Mouse (Mus musculus): ENCODE data around the gene Gm20388. TPM values are rescaled to one million over a fixed set of nuclear protein-coding genes. Genes with fewer than 3 reads are reported as not detected.

Gm20388 gene
- total and polyA plus RNA-seq, 2 experiments from 2014 or later = 17.3 TPM; not detected in 1

DNA sequence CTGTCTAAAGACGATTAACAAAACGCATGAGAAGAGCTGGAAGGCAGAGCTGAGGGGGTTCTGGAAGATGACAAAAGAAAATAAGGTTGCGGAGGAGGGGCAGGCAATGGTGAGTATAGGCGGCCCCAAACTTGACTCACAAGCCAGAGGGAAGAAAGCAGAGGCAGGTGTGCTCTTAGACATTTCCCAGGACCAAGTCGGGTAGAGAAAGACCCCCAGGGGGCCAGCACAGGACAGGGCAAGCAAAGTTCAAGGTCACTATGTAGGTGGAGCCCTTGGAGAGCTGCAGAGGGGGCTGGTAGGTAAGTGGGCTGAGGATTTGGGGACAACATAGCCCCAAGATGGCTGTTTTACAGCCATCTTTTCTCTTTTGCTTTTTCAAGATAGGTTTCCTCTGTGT, 168.7 kb downstream of the Gm20388 start:
- ATAC-seq (ENCODE audit: insufficient read depth, low read depth) (no peak), DNase-seq (ENCODE audit: low spot score) (no peak)
- Histone ChIP-seq H3K9ac (replicated peaks; ENCODE audit: low read depth, low read length) (no peak overlapping the region), H3K36me3 (replicated peaks; ENCODE audit: control insufficient read depth, insufficient read depth, low read length) (peaks cover 37% of the 10 kb centered on the region), H3K4me3 (ENCODE audit: low read depth, low read length) (no peak overlapping the region), H3K27me3 (ENCODE audit: control insufficient read depth, insufficient read depth, low read length) (0 out of 2 replicates have a peak, but pooled peaks cover 4% of the 10 kb centered on the region), H3K4me1 (ENCODE audit: control insufficient read depth, insufficient read depth) (no peaks in the 10 kb centered on the region), H3K9me3 (replicated peaks; ENCODE audit: control insufficient read depth, low read length) (no peaks in the 10 kb centered on the region), H3K4me2 (ENCODE audit: low read depth, low read length) (no peak overlapping the region), H3K27ac (ENCODE audit: low read depth) (no peak overlapping the region)
- 59% methylated on average over 5 of the region's 5 CpGs for WGBS
- no peak for TF ChIP-seq CTCF (IDR thresholded peaks at IDR 0.05; ENCODE audit: low read depth)
- no peak for TF ChIP-seq EP300 (IDR thresholded peaks at IDR 0.05; ENCODE audit: low read depth)

DNA sequence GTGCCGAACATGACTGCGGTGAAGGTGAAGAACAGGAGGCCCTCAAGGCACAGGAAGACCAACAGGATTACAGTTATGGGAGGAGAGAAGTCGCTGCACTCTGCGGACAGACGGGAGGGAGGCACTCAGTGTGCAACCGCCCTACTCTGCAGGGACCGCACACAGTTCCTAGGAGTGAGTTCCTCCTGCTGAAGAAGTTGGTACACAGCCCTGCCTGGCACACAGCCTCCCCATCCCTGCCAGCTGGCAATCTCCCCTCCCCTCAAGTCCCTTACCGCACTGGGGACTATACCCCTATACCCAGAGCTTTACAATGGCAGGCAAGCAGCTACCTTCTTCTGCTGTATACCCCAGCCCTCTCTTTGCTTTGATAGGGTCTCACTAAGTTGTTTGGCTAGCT, 172.6 kb downstream of the Gm20388 start:
- Histone ChIP-seq H3K9me3 (replicated peaks; ENCODE audit: control insufficient read depth, low read length) (no peaks in the 10 kb centered on the region), H3K9ac (replicated peaks; ENCODE audit: low read depth, low read length) (no peak overlapping the region), H3K36me3 (replicated peaks; ENCODE audit: control insufficient read depth, insufficient read depth, low read length) (peaks cover 74% of the 10 kb centered on the region), H3K4me2 (ENCODE audit: low read depth, low read length) (no peak overlapping the region), H3K27me3 (ENCODE audit: control insufficient read depth, insufficient read depth, low read length) (no peaks in the 10 kb centered on the region), H3K27ac (ENCODE audit: low read depth) (no peak overlapping the region), H3K4me1 (ENCODE audit: control insufficient read depth, insufficient read depth) (no peaks in the 10 kb centered on the region), H3K4me3 (ENCODE audit: low read depth, low read length) (no peak overlapping the region)
- TF ChIP-seq EP300 (IDR thresholded peaks at IDR 0.05; ENCODE audit: low read depth) = no peak
- TF ChIP-seq CTCF (IDR thresholded peaks at IDR 0.05; ENCODE audit: low read depth) = no peak
- 89% methylated on average over 8 of the region's 8 CpGs for WGBS
- DNase-seq (ENCODE audit: low spot score) (no peak), ATAC-seq (ENCODE audit: insufficient read depth, low read depth) (no peak)

DNA sequence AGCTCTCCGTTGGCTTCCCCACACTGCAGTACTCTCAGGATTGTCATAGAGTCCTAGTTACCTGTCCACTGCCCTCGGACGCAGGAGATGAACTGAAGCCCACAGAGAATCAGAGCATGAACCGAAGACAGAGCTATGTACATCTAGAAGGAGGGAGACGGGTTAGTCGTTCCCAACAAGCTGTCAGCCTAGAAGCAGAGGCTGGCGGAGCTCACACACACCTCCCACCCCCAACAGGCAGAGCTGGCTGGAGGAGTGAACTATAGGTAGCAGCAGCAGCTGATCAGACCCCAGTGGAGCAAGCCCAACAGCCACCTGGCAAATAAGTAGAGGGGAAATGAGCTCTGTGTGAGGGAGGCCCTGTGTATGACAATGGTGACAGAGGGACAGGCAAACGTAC, 174.1 kb downstream of the Gm20388 start:
- Histone ChIP-seq H3K9ac (replicated peaks; ENCODE audit: low read depth, low read length) (no peak overlapping the region), H3K9me3 (replicated peaks; ENCODE audit: control insufficient read depth, low read length) (no peaks in the 10 kb centered on the region), H3K4me2 (ENCODE audit: low read depth, low read length) (no peak overlapping the region), H3K27me3 (ENCODE audit: control insufficient read depth, insufficient read depth, low read length) (no peaks in the 10 kb centered on the region), H3K4me1 (ENCODE audit: control insufficient read depth, insufficient read depth) (no peaks in the 10 kb centered on the region), H3K27ac (ENCODE audit: low read depth) (no peak overlapping the region), H3K4me3 (ENCODE audit: low read depth, low read length) (no peak overlapping the region), H3K36me3 (replicated peaks; ENCODE audit: control insufficient read depth, insufficient read depth, low read length) (peaks cover 81% of the 10 kb centered on the region)
- 84% methylated on average over 8 of the region's 8 CpGs for WGBS
- ATAC-seq (ENCODE audit: insufficient read depth, low read depth) (no peak), DNase-seq (ENCODE audit: low spot score) (no peak)
- TF ChIP-seq CTCF (IDR thresholded peaks at IDR 0.05; ENCODE audit: low read depth) (no peak), EP300 (IDR thresholded peaks at IDR 0.05; ENCODE audit: low read depth) (no peak)

DNA sequence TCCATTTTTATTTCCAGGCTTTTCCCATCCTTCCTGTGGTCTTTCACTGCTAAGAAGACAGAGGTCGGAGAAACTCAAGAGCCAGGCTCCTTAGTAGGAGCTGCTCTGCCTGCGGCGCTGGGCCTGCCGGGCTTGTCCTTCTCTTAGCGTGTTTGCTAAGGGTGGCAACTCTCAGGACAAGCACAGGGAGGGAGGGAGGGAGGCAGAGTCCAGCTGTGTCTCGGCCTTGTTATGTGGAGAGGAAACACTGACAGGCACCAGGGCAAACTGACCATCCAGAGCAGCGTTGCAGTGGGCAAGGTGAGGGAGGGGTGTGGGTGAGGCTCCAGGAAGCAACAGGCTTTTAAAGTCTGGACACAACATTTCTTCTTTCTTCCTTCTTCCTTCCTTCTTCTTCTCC, 178.9 kb downstream of the Gm20388 start:
- H3K4me3 ChIP-seq (ENCODE audit: low read depth, low read length) = no peak overlapping the region
- peaks cover 82% of the 10 kb centered on the region for H3K36me3 ChIP-seq (replicated peaks; ENCODE audit: control insufficient read depth, insufficient read depth, low read length)
- no peak overlapping the region for H3K9ac ChIP-seq (replicated peaks; ENCODE audit: low read depth, low read length)
- H3K4me1 ChIP-seq (ENCODE audit: control insufficient read depth, insufficient read depth) = no peaks in the 10 kb centered on the region
- TF ChIP-seq EP300 (IDR thresholded peaks at IDR 0.05; ENCODE audit: low read depth) (no peak), CTCF (IDR thresholded peaks at IDR 0.05; ENCODE audit: low read depth) (no peak)
- H3K4me2 ChIP-seq (ENCODE audit: low read depth, low read length) = no peak overlapping the region
- H3K27ac ChIP-seq (ENCODE audit: low read depth) = no peak overlapping the region
- DNase-seq (ENCODE audit: low spot score) = no peak
- H3K27me3 ChIP-seq (ENCODE audit: control insufficient read depth, insufficient read depth, low read length) = no peaks in the 10 kb centered on the region
- 74% methylated on average over 7 of the region's 7 CpGs for WGBS
- no peak for ATAC-seq (ENCODE audit: insufficient read depth, low read depth)
- no peaks in the 10 kb centered on the region for H3K9me3 ChIP-seq (replicated peaks; ENCODE audit: control insufficient read depth, low read length)

DNA sequence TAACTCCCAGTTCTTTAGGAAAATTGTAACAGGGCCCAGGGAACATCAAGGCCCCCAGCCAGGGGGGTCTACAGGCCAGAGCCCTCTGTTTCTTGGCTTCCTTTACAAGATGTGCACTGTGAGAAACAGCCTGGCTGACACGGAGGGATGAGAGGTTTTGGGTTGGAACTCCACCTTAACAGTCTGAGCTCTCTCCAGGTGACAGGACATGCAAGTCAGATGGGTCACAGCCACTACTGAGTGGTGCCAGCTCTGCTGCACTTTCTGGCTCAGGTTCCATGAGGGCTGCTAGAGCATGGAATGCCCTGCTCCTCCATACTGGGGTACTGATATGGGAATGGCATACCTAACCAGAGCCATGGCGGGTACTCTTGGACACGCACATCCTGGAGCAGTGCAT, 180.4 kb downstream of the Gm20388 start:
- Histone ChIP-seq H3K27me3 (ENCODE audit: control insufficient read depth, insufficient read depth, low read length) (no peaks in the 10 kb centered on the region), H3K4me3 (ENCODE audit: low read depth, low read length) (no peak overlapping the region), H3K9me3 (replicated peaks; ENCODE audit: control insufficient read depth, low read length) (no peaks in the 10 kb centered on the region), H3K27ac (ENCODE audit: low read depth) (no peak overlapping the region), H3K9ac (replicated peaks; ENCODE audit: low read depth, low read length) (no peak overlapping the region), H3K36me3 (replicated peaks; ENCODE audit: control insufficient read depth, insufficient read depth, low read length) (peaks cover 66% of the 10 kb centered on the region), H3K4me1 (ENCODE audit: control insufficient read depth, insufficient read depth) (no peaks in the 10 kb centered on the region), H3K4me2 (ENCODE audit: low read depth, low read length) (no peak overlapping the region)
- ATAC-seq (ENCODE audit: insufficient read depth, low read depth) = no peak
- TF ChIP-seq EP300 (IDR thresholded peaks at IDR 0.05; ENCODE audit: low read depth) (no peak), CTCF (IDR thresholded peaks at IDR 0.05; ENCODE audit: low read depth) (no peak)
- WGBS = 92% methylated on average over 3 of the region's 3 CpGs
- no peak for DNase-seq (ENCODE audit: low spot score)

DNA sequence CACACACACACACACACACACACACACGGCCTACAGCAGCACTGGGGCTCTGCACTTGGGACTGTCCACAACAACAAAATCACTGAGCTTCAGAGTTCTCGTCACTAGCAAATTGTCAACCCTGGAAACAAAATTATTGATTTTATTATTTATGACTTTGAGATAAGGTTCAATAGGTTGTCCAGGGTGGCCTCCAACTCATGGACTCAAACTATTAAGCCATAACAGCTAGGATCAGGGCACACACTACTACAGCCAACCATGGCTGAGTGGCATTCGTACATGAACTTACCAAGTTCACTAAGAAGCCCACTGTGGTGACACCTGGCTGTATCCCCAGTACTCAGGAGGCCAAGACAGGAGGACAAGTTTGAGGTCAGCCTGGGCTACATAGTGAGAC, 182.5 kb downstream of the Gm20388 start:
- Histone ChIP-seq H3K9me3 (replicated peaks; ENCODE audit: control insufficient read depth, low read length) (no peaks in the 10 kb centered on the region), H3K27me3 (ENCODE audit: control insufficient read depth, insufficient read depth, low read length) (no peaks in the 10 kb centered on the region), H3K4me2 (ENCODE audit: low read depth, low read length) (no peak overlapping the region), H3K36me3 (replicated peaks; ENCODE audit: control insufficient read depth, insufficient read depth, low read length) (peaks cover 46% of the 10 kb centered on the region), H3K4me1 (ENCODE audit: control insufficient read depth, insufficient read depth) (no peaks in the 10 kb centered on the region), H3K4me3 (ENCODE audit: low read depth, low read length) (no peak overlapping the region), H3K9ac (replicated peaks; ENCODE audit: low read depth, low read length) (no peak overlapping the region), H3K27ac (ENCODE audit: low read depth) (no peak overlapping the region)
- DNase-seq (ENCODE audit: low spot score) (no peak), ATAC-seq (ENCODE audit: insufficient read depth, low read depth) (no peak)
- TF ChIP-seq CTCF (IDR thresholded peaks at IDR 0.05; ENCODE audit: low read depth) = no peak
- no peak for TF ChIP-seq EP300 (IDR thresholded peaks at IDR 0.05; ENCODE audit: low read depth)
- 95% methylated on average over 3 of the region's 3 CpGs for WGBS
